Mouse (Mus musculus) thymus, postnatal 4 days (tissue): ENCODE data around the gene Gm20388.
A peak's percentile ranks its signal among the peaks of the same experiment; 100 is the strongest.

Experiments
- DNase-seq: peaks from one replicate; pipeline ENCODE4 v3.0.0; 2021

Gene Gm20388

DNA sequence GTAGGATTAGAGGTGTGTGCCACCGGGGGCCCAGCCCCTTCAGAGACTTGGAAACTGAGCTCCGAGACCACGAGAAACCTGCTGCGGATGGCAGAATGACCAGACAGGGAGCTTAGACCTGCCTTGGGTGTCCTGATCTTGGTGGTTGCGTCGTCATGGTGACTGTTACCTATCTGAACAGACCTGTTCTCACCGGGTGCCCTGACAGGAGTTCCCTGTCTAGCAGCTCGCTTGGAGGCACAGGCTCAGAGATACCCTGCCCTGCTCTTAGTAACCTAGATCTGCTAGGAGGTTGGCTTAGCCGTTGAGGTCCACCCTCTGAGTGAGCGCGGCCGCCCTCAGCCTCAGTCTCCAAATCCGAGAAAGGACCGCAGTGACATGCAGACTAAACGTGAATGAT is 609.6 kb downstream of the Gm20388 start:
- DNase-seq: no peak

DNA sequence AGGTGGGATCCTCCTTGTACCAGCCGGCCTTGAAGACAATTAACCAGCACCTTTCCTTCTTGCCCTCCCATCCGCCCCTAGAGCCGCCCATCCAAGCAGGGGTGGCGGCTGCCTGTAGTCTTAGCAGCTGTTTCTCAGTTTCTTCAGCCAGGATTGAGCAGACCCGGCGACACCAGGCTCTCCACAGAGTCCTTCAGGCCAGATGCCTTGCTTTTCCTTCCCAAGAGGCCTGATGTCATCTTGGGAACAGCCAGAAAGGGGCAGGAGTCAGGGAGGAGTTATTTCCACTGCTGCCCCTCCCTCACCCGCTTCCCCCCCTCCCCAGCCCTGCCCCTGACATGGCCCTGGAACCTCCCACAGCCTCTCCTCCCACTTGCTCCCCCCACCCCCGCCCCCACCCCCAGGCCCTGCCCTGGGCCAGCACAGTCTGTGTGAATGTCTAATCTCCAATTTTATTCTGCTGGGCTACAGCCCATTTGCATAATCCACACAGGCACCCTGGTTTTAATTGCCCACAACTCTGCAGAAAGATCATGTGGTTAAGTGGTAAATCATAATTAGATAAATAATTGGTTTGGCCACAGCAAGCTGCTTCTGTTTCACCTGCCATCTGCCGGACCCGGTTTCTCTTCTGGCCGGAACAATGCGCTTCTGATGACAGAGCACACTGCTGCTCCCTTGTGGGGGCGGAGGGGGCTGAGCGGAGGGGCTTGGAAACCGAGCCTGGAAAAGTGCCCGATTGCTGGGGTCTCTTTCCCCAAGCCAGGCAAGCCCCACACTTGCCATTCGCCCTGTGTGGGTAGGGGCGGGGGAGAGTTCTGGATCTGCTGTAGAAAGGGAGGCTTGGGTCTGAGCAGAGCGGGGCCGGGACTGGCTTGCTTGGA is 610.3 kb downstream of the Gm20388 start:
- no peak for DNase-seq

DNA sequence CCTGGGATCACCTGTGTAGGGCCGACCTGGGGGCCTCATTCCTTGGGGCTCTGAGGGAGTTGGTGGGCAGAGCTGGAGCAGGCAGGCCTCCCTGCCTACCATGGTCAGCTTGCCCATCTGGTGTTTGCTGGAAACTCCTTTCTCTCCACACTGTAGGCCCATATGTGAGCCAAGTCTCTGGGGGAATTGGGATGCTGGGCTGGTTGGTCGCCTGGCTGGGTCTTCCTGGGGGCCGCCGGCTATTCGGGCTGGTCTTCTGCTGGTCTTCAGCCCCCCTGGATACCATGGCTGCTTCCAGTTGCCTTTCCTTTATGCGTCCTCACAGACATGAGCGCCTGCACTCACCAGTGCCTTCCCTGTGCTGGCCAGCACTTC is 610.9 kb downstream of the Gm20388 start:
- no peak for DNase-seq

DNA sequence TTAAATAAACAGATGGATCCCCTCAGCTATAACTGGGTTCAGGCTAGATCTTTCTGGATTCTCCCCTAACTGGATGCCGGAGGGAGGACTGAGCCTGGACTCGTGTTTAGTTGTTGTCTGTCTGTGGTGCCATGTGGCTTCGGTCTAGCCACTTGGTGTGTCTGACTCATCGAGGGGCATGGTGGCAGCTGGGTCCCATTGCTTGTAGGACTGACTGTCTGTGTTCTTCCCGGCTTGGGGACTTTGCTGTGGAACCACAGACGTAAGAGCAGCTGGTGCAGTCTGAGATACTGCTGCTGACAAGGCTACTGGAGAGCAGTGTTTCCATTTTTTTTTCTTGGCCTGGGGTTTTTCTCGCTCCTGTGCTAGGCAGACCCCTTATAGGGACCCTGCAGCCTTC is 613.0 kb downstream of the Gm20388 start:
- no peak for DNase-seq

DNA sequence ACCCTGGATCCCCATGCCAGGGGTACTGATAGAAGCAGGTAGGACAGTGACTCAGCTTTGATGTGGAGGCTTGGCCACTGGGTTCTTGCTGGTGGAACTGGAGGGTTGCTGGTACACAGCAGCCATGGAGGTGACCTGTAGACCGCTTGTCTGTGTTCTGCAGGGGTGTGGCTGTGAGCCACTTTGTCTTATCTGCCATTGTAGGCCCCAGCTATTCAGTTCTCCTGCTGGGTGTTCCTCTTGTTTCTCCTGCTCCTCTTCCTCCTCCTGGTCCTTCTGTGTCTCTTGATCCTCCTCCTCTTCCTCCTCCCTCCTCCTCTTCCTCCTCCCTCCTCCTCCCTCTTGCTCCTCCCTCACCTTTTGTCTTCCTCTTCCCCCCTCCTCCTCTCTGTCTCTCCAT is 614.5 kb downstream of the Gm20388 start:
- no peak for DNase-seq

DNA sequence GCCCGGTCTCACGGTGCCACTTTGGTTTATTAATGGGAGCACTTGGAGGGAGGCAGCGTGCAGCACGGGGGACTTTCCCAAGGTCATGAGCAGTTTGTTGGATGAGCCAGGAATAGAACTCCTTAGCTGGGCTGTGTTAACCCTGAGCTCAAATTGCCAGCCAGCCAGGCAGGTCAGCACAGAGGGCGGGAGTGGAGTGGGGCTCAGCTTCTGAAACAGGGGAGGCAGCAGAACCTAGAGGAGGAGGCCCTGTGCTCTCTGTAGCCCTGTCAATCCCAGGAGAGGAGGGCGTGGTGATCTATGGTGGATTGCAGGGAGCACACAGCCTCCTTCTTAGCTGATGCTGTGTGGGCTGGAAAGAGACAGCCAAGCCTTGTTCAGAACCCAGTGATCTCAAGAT is 615.2 kb downstream of the Gm20388 start:
- DNase-seq: no peak

DNA sequence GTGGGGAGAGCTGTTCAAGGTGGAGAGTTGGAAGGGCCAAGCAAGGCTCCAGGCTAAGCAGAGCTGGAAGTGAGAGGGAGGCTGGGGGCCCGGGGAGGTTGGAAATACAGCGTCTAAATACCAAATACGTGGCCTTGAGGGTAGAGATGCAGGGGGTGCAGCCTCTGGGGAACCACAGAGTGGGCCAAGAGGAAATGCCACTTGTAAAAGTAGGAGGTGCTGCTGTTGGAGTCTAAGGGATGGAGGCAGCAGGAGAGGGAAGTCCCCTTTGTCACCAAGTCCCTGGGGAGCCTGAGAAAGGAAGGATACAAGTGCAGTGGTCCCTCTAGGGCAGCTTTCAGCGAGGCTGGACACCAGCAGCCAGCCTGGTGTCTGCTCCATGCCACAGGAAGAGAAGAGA is 615.9 kb downstream of the Gm20388 start:
- no peak for DNase-seq

DNA sequence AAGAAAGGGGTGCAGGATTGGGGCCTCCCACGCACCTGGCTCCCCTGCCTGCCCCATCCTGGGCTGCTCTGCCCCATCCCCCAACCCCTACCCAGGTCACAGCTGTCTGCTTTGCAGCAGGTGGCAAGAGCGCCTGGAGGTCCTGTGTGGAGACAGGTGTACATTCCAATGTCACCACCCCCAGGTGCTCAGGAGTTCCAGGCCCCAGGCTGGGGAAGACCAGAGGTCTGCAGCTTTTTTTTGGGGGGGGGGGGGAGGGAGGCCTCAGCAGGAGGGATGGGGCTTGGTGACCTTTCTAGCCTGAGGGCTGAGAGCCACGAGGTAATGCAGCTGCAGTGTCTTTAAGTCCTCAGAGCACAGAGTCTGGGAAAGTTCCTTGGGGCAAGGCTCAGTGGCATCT is 617.7 kb downstream of the Gm20388 start:
- DNase-seq: peak; percentile 80

DNA sequence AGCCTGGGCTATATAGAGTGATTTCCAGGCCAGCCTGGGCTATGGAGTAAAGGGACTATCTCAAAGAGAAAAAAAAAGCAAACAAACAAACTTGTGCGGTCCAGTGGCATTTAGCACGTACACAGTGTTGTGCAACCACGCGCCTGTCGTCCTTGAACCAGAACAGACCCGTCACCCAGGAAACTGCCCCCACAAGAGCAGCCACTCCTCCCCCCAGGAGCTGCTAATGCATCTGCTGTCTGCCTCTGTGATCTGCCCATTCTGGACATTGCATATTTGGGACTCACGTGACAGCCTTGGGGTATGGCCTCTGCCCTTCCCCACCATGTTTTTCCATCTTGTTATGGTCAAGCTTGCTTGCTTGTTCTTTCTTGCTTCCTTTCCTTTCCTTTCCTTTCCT is 618.6 kb downstream of the Gm20388 start:
- no peak for DNase-seq

DNA sequence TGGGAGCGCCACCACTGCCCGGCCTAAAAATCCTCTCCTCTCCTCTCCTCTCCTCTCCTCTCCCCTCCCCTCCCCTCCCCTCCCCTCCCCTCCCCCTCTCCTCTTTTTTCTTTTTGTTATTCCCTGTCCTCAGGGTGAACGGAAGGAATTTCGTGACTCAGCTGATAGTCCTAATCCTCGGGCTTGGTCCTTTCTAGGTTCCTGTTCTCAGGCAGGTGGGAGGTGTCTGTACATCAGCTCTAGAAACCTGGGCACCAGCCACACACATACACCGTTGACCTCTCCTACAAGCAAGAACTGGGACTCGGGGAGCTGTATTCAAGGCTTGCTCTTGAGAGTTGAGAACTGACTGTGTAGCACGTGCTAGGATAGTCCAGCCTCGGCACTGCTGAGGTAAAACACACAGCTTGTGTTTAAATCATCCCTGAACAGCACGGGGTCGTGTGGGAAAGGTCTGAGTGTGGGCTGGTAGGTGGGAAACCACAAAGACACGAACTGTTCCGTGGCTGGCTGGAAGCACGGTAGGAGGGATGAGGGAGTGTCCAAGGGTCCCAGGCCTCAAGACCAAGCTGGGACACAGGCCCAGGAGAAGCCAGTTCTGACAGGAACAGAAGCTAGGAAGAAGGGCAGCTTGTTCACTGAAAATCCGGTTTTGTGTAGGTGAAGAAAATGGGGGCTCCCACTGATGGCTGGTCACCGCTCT is 620.5 kb downstream of the Gm20388 start:
- no peak for DNase-seq

DNA sequence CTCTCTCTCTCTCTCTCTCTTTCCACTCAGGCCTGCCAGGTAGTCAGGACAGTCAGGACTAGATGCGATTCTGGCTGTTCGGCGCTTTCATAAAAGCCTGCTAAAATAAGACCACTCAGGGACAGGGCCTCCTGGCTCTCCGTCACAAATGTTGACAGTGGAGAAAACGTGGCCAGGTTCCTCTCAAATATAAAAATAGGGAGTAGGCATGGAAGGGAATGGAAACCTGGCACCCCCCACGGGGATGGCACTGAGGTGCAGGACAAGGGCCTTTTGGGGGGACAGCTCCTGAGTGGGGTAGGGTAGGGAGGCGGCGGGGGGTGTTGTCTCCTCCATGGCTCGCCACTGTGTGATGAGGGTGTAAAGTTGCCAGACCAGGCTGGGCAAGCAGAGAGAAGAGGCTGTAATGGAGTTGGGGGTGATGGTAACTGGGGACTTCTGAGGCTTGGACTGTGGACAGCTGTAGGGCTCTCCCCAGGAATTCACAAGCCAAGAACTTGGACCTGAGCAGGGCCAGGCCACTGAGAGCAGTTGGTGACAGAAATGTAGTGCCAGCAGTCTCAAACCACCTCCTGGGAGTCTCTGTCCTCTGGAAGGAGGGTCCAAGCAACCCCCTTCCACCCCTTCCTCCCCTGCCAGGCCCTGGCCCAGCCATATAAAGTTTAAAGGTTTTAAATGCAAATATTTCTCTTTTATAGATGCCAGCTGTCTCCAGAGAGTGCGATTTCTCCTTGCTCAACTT is 621.3 kb downstream of the Gm20388 start:
- DNase-seq: peak; percentile 54

DNA sequence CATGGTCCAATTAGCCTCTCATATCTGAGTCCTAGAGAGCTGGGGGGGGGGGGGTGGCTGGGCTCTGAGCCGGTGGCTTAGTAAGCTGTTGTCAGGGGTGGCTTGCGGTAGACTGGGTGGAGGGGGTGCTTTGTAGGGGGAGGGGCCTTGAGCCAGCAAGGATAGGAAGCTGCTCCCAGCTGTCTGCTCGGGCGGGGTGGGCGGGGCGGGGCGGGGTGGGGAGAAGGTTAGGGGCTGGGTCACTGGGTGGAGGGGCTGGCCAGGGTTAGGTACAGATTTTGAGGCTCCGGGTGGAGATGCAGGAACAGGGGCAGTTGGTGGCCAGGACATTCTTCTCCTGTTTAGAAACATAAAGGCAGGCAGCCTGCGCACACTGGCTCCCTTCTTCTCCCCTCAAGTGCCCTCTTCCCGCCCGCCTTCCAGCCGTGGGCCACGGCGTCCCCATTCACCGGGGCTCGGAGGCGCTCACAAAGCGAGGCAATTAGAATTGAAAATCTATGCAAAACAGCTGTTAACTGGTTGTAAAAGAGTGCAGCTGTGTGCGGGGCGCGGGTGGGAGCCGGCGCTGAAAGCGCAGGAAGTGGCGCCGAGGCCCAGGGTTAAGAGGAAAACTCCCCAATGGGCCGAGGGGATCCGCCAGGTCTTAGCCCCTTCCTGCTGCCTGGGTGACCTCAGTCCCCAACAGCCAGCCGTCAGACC is 622.0 kb downstream of the Gm20388 start:
- DNase-seq: peak; percentile 82

DNA sequence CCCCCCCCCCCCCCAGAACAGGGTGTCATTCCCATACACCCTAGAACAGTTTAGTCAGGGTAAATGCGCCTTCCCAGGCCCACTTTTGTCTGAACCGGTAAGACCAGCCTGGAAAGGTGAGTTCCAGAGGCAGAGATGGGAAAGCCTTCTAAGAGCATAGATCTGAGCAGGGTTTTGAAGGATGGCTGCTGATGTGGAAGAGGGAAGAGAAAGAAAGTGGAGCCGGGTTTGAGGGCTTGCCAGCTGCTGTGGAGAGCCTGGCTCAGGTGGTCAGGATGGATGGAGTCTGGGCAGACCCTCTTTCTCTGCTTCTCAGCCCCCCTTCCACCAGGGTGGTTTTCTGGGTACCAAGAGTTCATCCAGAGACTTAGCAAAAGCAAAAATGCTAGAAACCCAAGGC is 622.7 kb downstream of the Gm20388 start:
- no peak for DNase-seq

DNA sequence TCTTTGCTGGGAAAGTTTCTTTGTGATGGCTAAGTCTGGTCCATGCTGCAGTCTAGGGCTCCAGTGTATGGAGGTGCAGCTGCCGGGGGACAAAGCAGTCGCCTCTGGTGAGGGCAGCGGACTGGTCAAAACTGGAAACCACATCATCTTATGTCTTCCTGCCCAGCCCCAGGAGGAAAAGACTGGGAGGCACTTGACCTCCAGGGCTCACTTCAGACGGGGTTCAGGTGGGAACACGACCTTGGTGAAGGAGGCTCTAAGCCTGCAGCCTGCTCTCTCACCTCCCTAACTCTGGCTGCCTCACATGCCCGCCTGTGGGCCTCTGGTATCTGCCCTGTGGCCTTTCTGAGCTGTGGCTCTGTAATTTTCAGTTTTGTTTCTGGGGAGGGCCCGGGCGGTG is 623.4 kb downstream of the Gm20388 start:
- DNase-seq: peak; percentile 53

DNA sequence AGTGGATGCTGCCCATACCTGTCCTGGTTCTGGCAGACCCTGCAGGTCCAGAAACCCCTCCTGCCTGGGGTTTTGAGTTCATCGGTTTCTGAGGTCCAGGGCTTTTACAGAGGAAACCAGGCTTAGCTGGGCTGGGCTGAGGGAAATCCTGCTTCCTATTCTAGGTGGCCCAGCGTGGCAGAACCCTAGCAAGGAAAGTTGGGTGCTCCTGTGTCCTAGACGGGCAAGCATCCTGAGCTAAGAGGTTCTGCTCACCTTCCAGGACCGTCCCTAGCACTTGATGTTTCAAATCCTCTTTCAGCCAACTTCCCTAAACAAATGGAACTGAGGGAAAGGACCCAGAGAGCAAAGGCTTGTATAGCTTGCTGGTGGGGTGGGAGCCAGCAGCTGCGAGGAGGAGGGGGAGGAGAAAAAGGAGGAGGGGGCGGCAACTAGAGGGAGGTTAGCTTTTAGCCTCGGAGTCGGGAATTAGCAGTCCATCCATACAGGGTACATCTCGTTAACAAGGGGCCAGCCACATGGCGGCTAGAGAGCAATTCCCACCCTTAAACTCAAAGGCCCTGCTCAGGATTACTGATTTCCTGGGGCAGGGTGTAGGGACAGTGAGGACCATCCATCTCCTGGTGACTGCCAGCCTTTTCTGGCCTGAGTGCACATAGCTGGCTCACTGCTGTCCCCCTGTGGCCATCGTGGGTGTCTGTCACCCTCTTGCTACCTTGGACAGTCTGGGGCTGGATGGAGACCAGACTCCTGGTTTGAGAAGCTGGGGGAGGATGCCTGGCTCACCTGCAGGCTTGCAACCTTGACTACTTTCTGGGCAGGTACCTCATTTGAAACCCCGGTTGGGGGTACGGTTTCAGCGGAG is 624.1 kb downstream of the Gm20388 start:
- DNase-seq: peak; percentile 90

DNA sequence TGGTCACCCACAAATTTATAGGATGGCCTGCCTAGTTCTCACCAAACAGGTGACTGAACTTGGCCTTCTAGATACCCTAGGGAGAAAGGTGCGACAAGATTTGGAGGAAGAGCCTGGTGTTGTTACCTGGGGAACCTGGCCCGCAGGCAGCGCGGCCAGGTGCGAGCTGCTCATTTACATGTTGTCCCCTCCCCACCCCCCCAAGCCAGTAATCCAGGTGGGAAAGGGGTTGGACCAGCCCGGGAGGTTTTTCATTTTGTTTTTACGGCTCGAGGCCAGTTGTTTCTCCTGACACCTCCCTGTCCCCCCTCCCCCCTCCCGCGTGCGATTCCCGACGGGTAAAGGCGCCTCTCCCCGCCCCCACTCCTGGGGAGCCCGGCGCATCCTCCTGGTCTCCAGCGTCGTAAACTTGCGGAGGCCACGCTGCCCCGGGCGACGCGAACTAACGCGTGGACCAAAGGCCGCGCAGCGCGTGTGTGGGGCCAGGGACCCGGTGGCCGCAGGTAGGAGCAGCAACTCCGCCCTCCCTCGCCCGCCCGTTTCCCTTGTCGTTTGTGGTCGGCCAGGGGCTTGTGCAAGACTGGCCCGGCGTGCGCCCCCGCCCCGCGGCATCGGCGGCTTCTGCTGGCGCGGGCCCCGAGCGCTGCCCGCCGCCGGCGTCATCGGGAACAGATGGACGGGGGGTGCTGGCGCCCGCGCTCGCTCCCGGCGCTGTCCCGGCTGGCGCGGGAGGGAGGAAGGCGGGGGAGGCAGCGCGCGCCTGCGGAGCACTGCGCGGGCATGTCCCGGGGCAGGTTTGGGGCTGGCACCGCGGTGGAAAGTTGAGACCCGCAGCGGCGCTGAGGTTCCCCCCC is 625.0 kb downstream of the Gm20388 start:
- peak; percentile 73 for DNase-seq

DNA sequence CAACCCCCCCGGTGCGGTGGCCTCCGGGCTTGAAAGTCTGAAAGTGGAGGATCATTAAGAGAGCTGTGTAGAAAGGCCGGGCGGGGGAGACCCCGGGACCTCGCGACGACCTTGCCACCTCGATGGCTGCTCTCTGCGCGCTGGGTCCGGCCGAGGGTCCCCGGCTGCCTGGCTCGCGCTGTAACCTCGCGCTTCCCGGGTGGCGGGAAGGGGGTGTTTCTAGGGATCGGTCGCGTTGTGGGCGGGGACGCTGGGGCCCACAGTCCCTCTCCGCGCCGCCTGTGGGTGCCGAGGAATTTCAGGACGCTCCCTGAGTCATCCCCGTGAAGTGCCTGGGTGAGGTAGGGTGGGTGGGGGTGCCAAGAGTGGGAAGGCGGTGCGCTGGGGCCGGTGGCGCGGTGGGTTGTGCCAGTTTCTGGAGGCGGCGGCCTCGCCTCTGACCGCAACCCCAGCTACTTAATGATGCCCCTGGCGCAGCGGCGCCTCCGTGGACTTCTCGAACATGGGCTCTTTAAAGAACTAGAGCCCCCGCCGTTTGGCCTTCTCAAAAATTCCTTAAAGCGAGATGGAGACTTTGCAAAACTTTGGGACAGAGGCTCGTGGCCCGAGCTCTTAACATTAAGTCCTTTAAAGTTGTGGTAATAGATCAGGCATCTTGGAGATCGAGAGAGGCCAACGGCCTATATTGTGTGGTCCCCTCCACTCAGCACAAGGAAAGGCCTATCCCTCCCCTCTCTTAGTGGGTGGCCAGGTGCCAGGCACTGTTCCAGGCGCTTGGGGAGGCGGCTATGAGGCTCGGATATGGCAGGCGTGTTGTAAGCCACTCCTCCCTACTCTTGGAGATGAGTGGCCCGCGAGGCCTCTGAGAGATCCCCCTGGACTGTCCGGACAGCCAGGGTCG is 625.9 kb downstream of the Gm20388 start:
- DNase-seq: no peak

DNA sequence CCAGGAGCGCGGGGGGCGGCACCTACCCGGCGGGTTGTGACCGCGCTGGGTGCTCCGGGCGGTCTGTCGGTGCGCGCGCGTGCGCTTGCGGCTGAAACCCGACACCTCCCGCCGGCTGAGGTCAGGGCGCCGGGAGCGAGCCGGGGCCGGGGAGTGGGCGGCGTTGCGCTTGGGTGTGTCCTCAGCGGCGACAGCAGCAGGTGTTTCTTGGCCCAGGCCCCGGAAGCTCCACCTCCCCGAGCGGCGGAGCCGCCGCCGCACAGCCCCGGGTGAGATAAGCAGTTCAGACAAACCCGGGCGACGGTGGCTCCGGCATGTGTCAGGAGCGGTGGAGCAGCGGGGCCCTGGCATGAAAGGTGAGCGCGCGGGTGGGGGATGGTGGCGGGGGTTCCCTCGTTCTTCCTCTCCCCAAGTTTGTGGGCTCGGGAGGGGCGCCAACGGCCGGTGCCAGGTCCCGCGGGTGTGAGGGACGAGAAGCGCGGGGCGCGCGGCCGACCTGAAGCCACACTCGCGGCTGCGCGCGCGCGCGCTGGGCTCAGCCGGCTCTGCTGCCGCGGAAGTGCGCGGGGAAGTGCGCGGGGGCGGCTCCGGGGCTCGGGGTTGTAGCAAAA is 626.7 kb downstream of the Gm20388 start:
- peak; percentile 90 for DNase-seq

DNA sequence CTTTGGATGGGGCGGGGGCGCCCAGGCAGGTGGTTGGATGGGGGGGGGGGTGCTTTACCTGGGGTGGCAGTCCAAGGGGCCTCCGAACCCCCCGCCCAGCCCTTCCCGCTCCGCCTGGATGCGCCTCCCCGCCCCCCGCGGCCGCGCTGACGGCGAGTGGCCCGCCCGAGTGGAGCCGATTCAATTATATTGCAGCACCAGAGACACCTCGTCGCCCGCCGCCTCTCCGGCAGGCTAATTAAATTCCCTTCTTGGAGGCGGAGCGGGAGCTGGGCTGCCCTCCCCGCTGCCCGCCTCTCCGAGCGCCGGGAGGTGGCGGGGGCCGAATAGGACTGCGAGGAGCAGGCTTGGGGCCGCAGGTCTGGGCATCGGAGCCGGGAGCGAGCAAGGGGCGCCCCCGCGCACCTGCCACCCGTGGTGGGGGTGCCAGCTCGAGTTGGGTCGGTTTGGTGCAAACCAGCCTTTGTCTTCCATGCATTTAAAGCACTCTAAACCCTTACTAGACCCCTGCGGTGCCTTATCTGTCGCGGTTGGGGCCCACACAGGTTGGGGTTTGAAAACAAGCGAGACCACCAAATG is 627.3 kb downstream of the Gm20388 start:
- peak; percentile 75 for DNase-seq
